Mouse (Mus musculus) brown adipose tissue, adult 24 weeks (tissue): ENCODE measurements at regions not wholly inside any gene's neighbourhood (a gene's known extent, or its start where the extent isn't known, plus 50 kb on each side); places are given as distances from the start of the nearest gene placed in this dataset.

Source experiments
- H3K27ac ChIP-seq: fragments of 200-500 bp; replicated peaks from 2 replicates; pipeline ENCODE4 v1.5.1; 2012; ENCODE audit warnings: low read depth, mild to moderate bottlenecking, low read length
- H3K4me1 ChIP-seq: fragments of 200-500 bp; 2 replicates; pipeline ENCODE4 v1.6.1; 2012; ENCODE audit warnings: low read length, mixed read lengths; ENCODE audit not compliant: control insufficient read depth, insufficient read depth, insufficient read length
- H3K4me3 ChIP-seq: fragments of 200-500 bp; 2 replicates; pipeline ENCODE4 v1.5.1; 2012; ENCODE audit warnings: low read depth, mild to moderate bottlenecking, low read length, moderate library complexity; ENCODE audit not compliant: insufficient read depth

GRCm38 (mm10) chr16:93003830-93004229 is 177.9 kb upstream of the Runx1 start:
- H3K4me3 ChIP-seq = no peak overlapping the region

GRCm38 (mm10) chr16:92998689-92999088 is 172.7 kb upstream of the Runx1 start:
- H3K27ac ChIP-seq = no peak overlapping the region
- no peak overlapping the region for H3K4me3 ChIP-seq
- H3K4me1 ChIP-seq = no peaks in the 10 kb centered on the region

More at GRCm38 (mm10) chr16:93003830-93004229, 177.9 kb upstream of the Runx1 start:
- H3K4me1 ChIP-seq = no peaks in the 10 kb centered on the region; the same call in 1 of the 2 replicates
- no peak overlapping the region for H3K27ac ChIP-seq

- no peak overlapping the region for H3K4me3 ChIP-seq
- H3K27ac ChIP-seq = no peak overlapping the region
- no peaks in the 10 kb centered on the region for H3K4me1 ChIP-seq
These were observed 171.7 kb upstream of the Runx1 start for GRCm38 (mm10) chr16:92997636-92998035.

GRCm38 (mm10) chr16:92995993-92996350 is 170.0 kb upstream of the Runx1 start:
- Histone ChIP-seq H3K27ac (no peak overlapping the region), H3K4me3 (no peak overlapping the region)

GRCm38 (mm10) chr16:92995132-92995992 is 169.4 kb upstream of the Runx1 start:
- Histone ChIP-seq H3K27ac (no peak overlapping the region), H3K4me3 (no peak overlapping the region), H3K4me1 (no peaks in the 10 kb centered on the region)

More at GRCm38 (mm10) chr16:92995993-92996350, 170.0 kb upstream of the Runx1 start:
- no peaks in the 10 kb centered on the region for H3K4me1 ChIP-seq

GRCm38 (mm10) chr16:92992876-92993275 is 166.9 kb upstream of the Runx1 start:
- no peak overlapping the region for H3K4me3 ChIP-seq
- H3K4me1 ChIP-seq = no peaks in the 10 kb centered on the region
- no peak overlapping the region for H3K27ac ChIP-seq

GRCm38 (mm10) chr16:92991405-92991804 is 165.5 kb upstream of the Runx1 start:
- H3K4me3 ChIP-seq = no peak overlapping the region
- no peaks in the 10 kb centered on the region for H3K4me1 ChIP-seq
- H3K27ac ChIP-seq = no peak overlapping the region

GRCm38 (mm10) chr16:92988416-92988815 is 162.5 kb upstream of the Runx1 start:
- Histone ChIP-seq H3K27ac (no peak overlapping the region), H3K4me3 (no peak overlapping the region), H3K4me1 (no peaks in the 10 kb centered on the region)

GRCm38 (mm10) chr16:92988000-92988399 is 162.1 kb upstream of the Runx1 start:
- no peak overlapping the region for H3K4me3 ChIP-seq
- no peaks in the 10 kb centered on the region for H3K4me1 ChIP-seq

GRCm38 (mm10) chr16:92985768-92986167 is 159.8 kb upstream of the Runx1 start:
- Histone ChIP-seq H3K4me3 (no peak overlapping the region), H3K4me1 (no peaks in the 10 kb centered on the region), H3K27ac (no peak overlapping the region)

More at GRCm38 (mm10) chr16:92988000-92988399, 162.1 kb upstream of the Runx1 start:
- H3K27ac ChIP-seq = no peak overlapping the region

- Histone ChIP-seq H3K4me3 (no peak overlapping the region), H3K27ac (no peak overlapping the region), H3K4me1 (no peaks in the 10 kb centered on the region)
These were observed 157.0 kb upstream of the Runx1 start for GRCm38 (mm10) chr16:92982934-92983333.

GRCm38 (mm10) chr16:92979620-92980330 is 153.8 kb upstream of the Runx1 start:
- H3K4me3 ChIP-seq = no peak overlapping the region
- peaks cover 2% of the 10 kb centered on the region; the same call in 1 of the 2 replicates for H3K4me1 ChIP-seq
- no peak overlapping the region for H3K27ac ChIP-seq

- Histone ChIP-seq H3K27ac (no peak overlapping the region), H3K4me3 (no peak overlapping the region), H3K4me1 (peaks cover 2% of the 10 kb centered on the region; the same call in 1 of the 2 replicates)
These were observed 150.1 kb upstream of the Runx1 start for GRCm38 (mm10) chr16:92976097-92976496.

GRCm38 (mm10) chr16:92975090-92975489 is 149.1 kb upstream of the Runx1 start:
- H3K4me3 ChIP-seq = no peak overlapping the region
- peaks cover 2% of the 10 kb centered on the region; the same call in 1 of the 2 replicates for H3K4me1 ChIP-seq
- no peak overlapping the region for H3K27ac ChIP-seq

- Histone ChIP-seq H3K4me1 (peaks cover 2% of the 10 kb centered on the region; the same call in 1 of the 2 replicates), H3K4me3 (no peak overlapping the region), H3K27ac (no peak overlapping the region)
These were observed 146.7 kb upstream of the Runx1 start for GRCm38 (mm10) chr16:92972681-92973080.
